Mouse (Mus musculus): ENCODE measurements around the gene Dpagt1.

DNA sequence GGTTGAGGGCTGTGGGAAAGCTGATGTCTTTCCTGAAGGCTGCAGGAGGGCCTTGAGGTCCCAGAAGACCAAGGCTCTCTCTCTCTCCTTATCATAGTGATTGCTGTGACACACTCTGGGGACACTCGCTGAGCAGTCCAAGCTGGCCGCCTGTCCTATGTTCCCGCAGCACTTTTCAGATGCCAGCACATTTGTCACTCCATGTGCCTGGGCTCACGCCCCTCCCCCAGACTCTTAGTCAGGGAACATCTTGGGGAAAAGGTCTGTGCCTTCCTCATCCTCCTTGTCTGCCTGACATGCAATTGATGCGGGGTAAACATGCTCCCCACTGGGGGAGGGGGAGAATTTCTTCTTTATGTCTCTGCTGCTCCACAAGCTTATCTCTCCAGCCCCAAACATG is 42.6 kb upstream of the Dpagt1 start:
- TF ChIP-seq CTCF (IDR thresholded peaks at IDR 0.05; ENCODE audit: borderline replicate concordance, control insufficient read depth, extremely low read depth, insufficient read depth, low read length, poor library complexity) = no peak
- TF ChIP-seq POLR2A (IDR thresholded peaks at IDR 0.05; ENCODE audit: control insufficient read depth, extremely low read depth, insufficient read depth, low read length, poor library complexity) = no peak
